Mouse (Mus musculus): ENCODE results near the gene Kif18a. TPM values are rescaled to one million over a fixed set of nuclear protein-coding genes. Genes with fewer than 3 reads are reported as not detected.

The Kif18a gene
- polyA plus RNA-seq (2015; fragmentation: Nextera tagmentation; extraction: Ambion mirVana): 28.2 and 28.7 TPM in 2 replicates

DNA sequence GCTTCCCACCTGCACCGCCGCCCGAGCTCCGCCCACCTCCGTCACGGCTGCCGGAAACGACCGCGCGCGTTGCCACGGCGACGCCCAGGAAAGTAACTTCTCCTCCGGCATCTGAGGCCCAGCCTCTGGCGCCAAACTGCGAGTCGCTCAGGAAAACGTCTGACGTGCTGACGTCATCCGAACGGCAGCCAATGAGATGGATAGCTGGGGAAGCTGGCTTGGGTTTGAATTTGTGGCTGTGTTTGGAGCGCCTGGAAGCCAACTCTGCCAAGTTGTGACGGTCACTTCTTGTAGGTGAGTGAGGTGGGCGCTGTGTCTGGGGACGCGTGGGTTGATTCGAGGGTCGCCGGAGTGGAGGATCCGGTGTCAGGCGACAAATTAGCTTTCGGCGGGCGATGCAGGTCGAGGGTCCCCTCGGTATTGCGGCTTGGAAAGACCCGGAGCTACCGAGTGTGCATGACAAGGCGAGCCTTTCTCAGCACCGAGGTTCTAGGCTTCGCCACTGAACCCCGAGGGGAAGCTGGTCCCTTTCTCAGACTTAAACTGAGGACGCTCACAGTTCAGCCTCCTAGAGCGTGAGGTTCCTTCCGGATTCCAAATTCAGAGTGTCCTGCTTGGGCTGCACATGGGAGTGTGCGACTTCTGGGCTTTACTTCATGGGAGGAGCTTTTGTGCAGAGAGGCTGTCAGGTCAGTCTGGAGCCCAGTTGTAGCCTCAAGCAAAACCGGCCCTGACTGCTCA, at the start of gene Kif18a, which contains the start of gene Mettl15:
Gene Kif18a, plus strand, starts transcription at position 139 of the 741 bp plus-strand sequence.
Gene Mettl15, minus strand, starts transcription at position 149 of the 741 bp plus-strand sequence.
- peak within 1 kb of the TSS; percentile 74 for H3K27ac ChIP-seq
- H3K9ac ChIP-seq: peak within 1 kb of the TSS; percentile 71
- peak within 1 kb of the TSS; percentile 69 for H3K4me2 ChIP-seq
- H3K36me3 ChIP-seq (ENCODE audit: poor library complexity, severe bottlenecking): no peaks in the 10 kb centered on the region
- under 1% methylated on average over 51 of the region's 51 CpGs for WGBS
- no peaks in the 10 kb centered on the region for H3K27me3 ChIP-seq
- peaks cover 18% of the 10 kb centered on the region for H3K4me1 ChIP-seq
- no peaks in the 10 kb centered on the region for H3K9me3 ChIP-seq (replicated peaks)
- H3K4me3 ChIP-seq: peak within 1 kb of the TSS; percentile 60
- ATAC-seq: peak; percentile 99

DNA sequence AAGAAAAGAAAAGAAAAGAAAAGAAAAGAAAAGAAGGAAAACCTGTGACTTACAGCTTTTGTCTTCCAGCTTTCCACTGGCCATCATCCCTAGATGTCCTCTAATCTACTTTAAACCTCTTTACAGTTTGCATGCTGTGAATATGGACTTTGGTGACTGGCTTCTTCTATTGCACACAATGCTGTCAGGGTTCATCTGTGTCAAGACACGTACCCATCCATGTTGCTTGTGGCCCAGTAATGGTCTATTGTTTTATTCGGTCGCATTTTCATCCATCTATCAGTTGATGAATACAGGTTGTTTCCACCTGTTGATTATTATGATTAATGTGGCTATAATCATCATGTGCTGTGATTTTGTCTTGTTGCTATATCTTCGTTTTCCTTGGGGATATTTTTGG, 46.7 kb upstream of the Kif18a start:
- Histone ChIP-seq H3K4me2 (no peak overlapping the region), H3K4me3 (no peak overlapping the region), H3K27me3 (no peaks in the 10 kb centered on the region), H3K36me3 (ENCODE audit: poor library complexity, severe bottlenecking) (no peaks in the 10 kb centered on the region), H3K27ac (no peak overlapping the region), H3K4me1 (no peaks in the 10 kb centered on the region), H3K9ac (no peak overlapping the region), H3K9me3 (replicated peaks) (no peaks in the 10 kb centered on the region)
- 86% methylated on average over 4 of the region's 4 CpGs for WGBS
- ATAC-seq: no peak

DNA sequence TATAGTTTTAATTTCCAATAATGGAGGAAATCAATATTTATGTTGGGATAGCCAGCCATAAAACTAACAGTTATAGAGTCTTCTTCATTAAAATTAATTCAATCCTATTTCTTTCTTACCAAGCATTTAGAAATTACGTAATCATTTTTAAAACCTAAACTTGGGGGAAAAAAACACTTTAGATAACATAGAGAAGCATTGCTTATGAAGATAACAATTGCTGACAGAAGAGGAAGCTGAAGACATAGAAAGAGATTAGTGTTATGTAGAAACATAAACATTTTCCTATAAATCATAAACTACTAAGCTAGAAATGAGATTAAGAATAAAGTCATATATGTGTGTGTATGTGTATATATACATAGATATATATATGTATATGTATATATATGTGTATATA, 44.8 kb upstream of the Kif18a start:
- no peak for ATAC-seq
- no peak overlapping the region for H3K9ac ChIP-seq
- H3K9me3 ChIP-seq (replicated peaks): no peaks in the 10 kb centered on the region
- H3K4me1 ChIP-seq: no peaks in the 10 kb centered on the region
- 93% methylated on average over 1 of the region's 1 CpGs for WGBS
- H3K4me3 ChIP-seq: no peak overlapping the region
- no peaks in the 10 kb centered on the region for H3K36me3 ChIP-seq (ENCODE audit: poor library complexity, severe bottlenecking)
- H3K27me3 ChIP-seq: no peaks in the 10 kb centered on the region
- no peak overlapping the region for H3K4me2 ChIP-seq
- no peak overlapping the region for H3K27ac ChIP-seq

DNA sequence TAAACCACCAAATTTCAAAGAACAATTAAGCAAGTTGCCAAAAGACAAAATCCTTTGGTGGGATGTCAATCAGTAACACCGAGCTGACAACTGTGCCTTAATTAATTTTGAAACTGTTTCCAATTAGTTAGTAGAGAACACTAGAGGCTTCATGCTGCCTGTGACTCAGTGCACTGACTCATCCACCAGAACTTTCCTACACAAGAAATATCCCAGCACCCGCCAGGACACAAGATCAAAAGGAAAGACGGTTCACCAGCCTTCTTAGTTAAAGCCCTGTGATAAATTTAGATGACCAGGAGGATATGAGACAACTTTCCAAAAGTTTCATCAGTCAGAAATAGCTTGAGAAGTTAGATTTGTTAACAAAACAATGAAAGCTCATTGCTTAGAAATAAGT, 38.6 kb upstream of the Kif18a start:
- WGBS: 36% methylated on average over 3 of the region's 3 CpGs
- H3K9me3 ChIP-seq (replicated peaks): no peaks in the 10 kb centered on the region
- H3K9ac ChIP-seq: no peak overlapping the region
- H3K4me2 ChIP-seq: no peak overlapping the region
- no peaks in the 10 kb centered on the region for H3K27me3 ChIP-seq
- H3K4me3 ChIP-seq: no peak overlapping the region
- H3K4me1 ChIP-seq: no peaks in the 10 kb centered on the region
- no peak for ATAC-seq
- no peaks in the 10 kb centered on the region for H3K36me3 ChIP-seq (ENCODE audit: poor library complexity, severe bottlenecking)
- no peak overlapping the region for H3K27ac ChIP-seq

DNA sequence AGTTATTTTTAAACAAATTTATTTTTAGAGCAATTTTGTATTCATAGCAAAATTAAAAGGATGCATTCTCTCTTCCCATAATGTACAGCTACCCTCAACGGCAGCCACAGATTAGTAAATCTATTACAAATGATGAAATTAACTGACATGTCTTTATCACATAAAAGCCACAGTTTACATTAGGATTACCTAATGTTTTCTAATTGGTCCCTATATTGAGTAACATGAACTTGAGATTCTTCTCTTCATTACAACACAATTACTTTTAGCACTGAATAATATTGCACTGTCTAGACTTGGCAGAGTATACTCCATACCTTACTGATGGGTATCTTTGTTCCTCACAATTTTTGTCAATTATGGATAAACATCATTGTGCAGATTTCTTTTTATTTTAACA, 17.8 kb upstream of the Kif18a start:
- H3K4me1 ChIP-seq: no peaks in the 10 kb centered on the region
- no peak overlapping the region for H3K4me3 ChIP-seq
- no peaks in the 10 kb centered on the region for H3K36me3 ChIP-seq (ENCODE audit: poor library complexity, severe bottlenecking)
- H3K9me3 ChIP-seq (replicated peaks): no peaks in the 10 kb centered on the region
- no peak overlapping the region for H3K9ac ChIP-seq
- no peaks in the 10 kb centered on the region for H3K27me3 ChIP-seq
- ATAC-seq: no peak
- no peak overlapping the region for H3K27ac ChIP-seq
- H3K4me2 ChIP-seq: no peak overlapping the region
- 80% methylated on average over 1 of the region's 1 CpGs for WGBS

DNA sequence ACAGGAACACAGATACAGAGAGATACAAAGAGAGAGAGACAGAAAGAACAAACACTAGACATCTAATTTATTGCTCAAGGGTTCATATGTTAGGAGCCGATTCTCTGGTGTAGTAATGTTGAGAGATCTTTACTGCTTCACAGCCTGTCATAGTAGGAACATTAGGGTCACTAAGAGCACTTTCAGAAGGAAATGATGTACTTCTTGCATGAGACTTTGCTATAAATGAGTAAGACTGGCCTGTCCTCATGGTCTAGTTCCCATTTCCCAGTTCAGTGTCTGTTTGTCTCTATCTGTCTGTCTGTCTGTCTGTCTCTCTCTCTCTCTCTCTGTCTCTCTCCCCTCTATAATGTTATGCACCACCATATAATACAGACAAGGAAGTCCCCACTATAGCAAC, 7.4 kb upstream of the Kif18a start:
- no peaks in the 10 kb centered on the region for H3K36me3 ChIP-seq (ENCODE audit: poor library complexity, severe bottlenecking)
- no peak overlapping the region for H3K4me3 ChIP-seq
- ATAC-seq: no peak
- 93% methylated on average over 1 of the region's 1 CpGs for WGBS
- no peaks in the 10 kb centered on the region for H3K27me3 ChIP-seq
- H3K27ac ChIP-seq: no peak overlapping the region
- H3K4me2 ChIP-seq: no peak overlapping the region
- H3K9ac ChIP-seq: no peak overlapping the region
- H3K4me1 ChIP-seq: peaks cover 5% of the 10 kb centered on the region
- no peaks in the 10 kb centered on the region for H3K9me3 ChIP-seq (replicated peaks)

DNA sequence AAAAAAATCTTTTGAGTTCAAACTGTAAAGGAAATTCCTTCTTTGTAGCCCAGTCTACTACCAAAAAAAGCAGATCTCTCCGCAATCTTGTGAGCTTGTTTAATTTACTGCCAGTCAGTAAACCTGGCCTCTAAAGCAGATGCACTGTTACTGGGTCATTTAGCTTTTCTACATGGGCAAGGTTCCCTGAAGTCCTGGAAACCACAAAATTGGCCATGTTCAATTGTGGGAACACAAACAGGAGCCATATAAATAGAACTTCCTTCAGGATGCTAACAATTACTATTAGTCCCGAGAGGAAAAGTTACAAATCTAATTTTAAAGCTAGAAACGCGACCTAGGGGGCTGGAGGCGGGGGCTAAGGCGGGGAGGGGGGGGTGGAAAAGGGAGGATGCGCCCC, 2.9 kb upstream of the Kif18a start:
- Histone ChIP-seq H3K4me2 (peak overlapping the region; percentile 60), H3K27me3 (no peaks in the 10 kb centered on the region), H3K27ac (no peak overlapping the region), H3K9me3 (replicated peaks) (no peaks in the 10 kb centered on the region), H3K36me3 (ENCODE audit: poor library complexity, severe bottlenecking) (no peaks in the 10 kb centered on the region), H3K9ac (peak overlapping the region; percentile 57), H3K4me1 (peaks cover 18% of the 10 kb centered on the region), H3K4me3 (peak overlapping the region; percentile 49)
- WGBS: 12% methylated on average over 7 of the region's 7 CpGs
- ATAC-seq: no peak

DNA sequence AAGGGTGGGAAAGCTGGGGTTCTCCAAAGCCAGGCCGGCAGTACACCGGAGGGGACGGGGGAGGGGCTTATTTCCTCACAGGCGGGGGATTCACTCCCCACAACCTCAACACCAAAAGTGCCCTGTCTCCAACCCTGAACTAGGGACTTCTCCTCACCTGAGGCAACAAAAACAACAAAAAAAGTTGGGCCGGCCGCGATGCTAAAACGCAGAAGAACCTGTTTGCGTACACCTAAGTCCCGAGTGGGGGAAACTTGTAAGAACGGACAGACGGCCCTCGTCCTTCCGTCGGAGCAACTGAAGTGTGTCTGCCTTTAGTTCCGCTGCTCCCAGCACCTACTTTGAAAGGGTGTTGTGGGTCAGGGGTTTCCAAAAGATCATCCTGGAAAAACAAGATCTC, 2.5 kb upstream of the Kif18a start:
- H3K36me3 ChIP-seq (ENCODE audit: poor library complexity, severe bottlenecking): no peaks in the 10 kb centered on the region
- no peak for ATAC-seq
- no peak overlapping the region for H3K27ac ChIP-seq
- 1% methylated on average over 16 of the region's 16 CpGs for WGBS
- H3K9me3 ChIP-seq (replicated peaks): no peaks in the 10 kb centered on the region
- H3K9ac ChIP-seq: peak overlapping the region; percentile 57
- no peaks in the 10 kb centered on the region for H3K27me3 ChIP-seq
- H3K4me3 ChIP-seq: peak overlapping the region; percentile 49
- H3K4me2 ChIP-seq: peak overlapping the region; percentile 60
- peaks cover 18% of the 10 kb centered on the region for H3K4me1 ChIP-seq

DNA sequence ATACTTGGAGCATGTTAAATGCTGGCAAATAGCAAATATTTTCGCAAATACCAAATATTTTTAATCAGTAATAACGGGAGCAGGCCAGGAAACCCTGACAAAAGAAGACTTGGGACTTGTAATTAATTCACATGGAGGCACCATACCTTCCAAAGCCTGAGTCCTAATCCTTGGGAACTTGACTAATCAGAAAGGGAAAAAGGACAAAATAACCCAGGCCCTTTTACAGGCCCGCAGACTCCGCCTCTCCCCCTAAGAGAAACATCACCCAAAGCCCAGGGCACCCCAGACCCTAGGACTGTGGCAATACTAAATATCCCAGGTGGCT, 302 bp upstream of the Kif18a start:
- no peaks in the 10 kb centered on the region for H3K9me3 ChIP-seq (replicated peaks)
- no peaks in the 10 kb centered on the region for H3K36me3 ChIP-seq (ENCODE audit: poor library complexity, severe bottlenecking)
- peaks cover 18% of the 10 kb centered on the region for H3K4me1 ChIP-seq
- H3K4me2 ChIP-seq: peak overlapping the region; percentile 69
- H3K9ac ChIP-seq: peak overlapping the region; percentile 64
- H3K4me3 ChIP-seq: peak overlapping the region; percentile 60
- H3K27ac ChIP-seq: 0 out of 2 replicates have a peak overlapping the region, but pooled peaks have one; percentile 5
- no peak for ATAC-seq
- H3K27me3 ChIP-seq: no peaks in the 10 kb centered on the region
- 2% methylated on average over 4 of the region's 4 CpGs for WGBS

DNA sequence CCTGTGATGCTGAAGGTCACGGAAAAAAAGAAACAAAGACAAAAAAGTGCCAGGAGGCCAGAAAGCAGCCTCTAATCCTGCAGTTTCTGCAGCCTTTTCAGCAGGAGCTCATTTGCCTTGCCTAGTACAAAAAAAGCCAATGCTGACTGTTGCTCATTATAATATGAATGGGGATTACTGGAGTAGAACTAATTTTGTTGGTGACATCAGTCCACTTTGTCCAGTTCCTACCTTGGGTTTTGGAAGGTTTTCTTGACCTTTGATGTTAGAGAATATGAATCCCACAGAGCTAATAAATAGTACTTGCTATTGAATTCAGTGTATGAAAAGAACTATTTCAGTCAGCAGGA, 778 bp downstream of the Kif18a start:
- Histone ChIP-seq H3K27me3 (no peaks in the 10 kb centered on the region), H3K4me1 (peaks cover 18% of the 10 kb centered on the region), H3K36me3 (ENCODE audit: poor library complexity, severe bottlenecking) (no peaks in the 10 kb centered on the region), H3K9ac (peak overlapping the region; percentile 71), H3K9me3 (replicated peaks) (no peaks in the 10 kb centered on the region), H3K27ac (peak overlapping the region; percentile 74; the same call in 1 of the 2 replicates), H3K4me3 (peak overlapping the region; percentile 60), H3K4me2 (peak overlapping the region; percentile 69)
- peak; percentile 0; the same call in 1 of the 2 replicates for ATAC-seq
- 0% methylated on average over 1 of the region's 1 CpGs for WGBS

DNA sequence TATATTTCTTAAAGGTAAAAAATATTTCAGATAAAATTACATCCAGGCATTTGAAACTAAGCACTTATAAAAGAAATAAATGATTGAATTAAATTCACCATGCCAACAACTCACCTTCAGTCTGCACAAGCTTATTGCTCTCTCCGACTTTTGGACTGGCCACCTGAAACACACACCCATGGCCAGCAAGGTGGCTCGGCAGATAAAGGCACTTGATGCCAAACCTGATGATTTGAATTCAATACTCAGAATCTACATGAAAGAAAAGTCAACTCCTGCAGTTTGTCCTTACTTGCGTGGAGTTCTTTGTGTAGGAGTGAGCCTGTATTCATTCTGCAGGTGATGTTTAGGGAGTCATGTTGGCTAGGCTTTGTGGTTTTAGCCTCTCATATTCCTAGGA, 3.6 kb downstream of the Kif18a start:
- H3K4me3 ChIP-seq: no peak overlapping the region
- no peaks in the 10 kb centered on the region for H3K27me3 ChIP-seq
- H3K27ac ChIP-seq: no peak overlapping the region
- peaks cover 11% of the 10 kb centered on the region for H3K4me1 ChIP-seq
- H3K9me3 ChIP-seq (replicated peaks): no peaks in the 10 kb centered on the region
- 96% methylated on average over 3 of the region's 3 CpGs for WGBS
- peaks cover 3% of the 10 kb centered on the region; the same call in 1 of the 2 replicates for H3K36me3 ChIP-seq (ENCODE audit: poor library complexity, severe bottlenecking)
- ATAC-seq: no peak
- H3K9ac ChIP-seq: no peak overlapping the region
- H3K4me2 ChIP-seq: no peak overlapping the region

DNA sequence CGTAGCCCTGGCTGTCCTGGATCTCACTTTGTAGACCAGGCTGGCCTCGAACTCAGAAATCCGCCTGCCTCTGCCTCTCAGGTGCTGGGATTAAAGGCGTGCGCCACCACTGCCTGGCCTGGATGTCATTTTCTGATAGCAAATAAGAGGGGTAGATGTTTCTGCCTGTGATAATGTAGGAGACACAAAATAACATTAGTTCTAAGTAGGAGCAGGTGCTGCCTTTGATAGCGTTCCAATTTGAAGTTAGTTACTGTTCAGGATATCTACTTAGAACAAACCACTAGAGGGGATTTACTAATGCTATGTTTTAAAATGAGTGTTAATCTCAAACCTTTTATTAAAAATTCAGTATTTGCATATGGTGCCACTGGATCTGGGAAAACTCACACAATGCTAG, 8.8 kb downstream of the Kif18a start:
- H3K4me3 ChIP-seq: no peak overlapping the region
- no peaks in the 10 kb centered on the region for H3K9me3 ChIP-seq (replicated peaks)
- H3K27ac ChIP-seq: no peak overlapping the region
- 95% methylated on average over 6 of the region's 6 CpGs for WGBS
- H3K36me3 ChIP-seq (ENCODE audit: poor library complexity, severe bottlenecking): peaks cover 40% of the 10 kb centered on the region
- ATAC-seq: no peak
- no peak overlapping the region for H3K4me2 ChIP-seq
- no peaks in the 10 kb centered on the region for H3K4me1 ChIP-seq
- no peak overlapping the region for H3K9ac ChIP-seq
- no peaks in the 10 kb centered on the region for H3K27me3 ChIP-seq

DNA sequence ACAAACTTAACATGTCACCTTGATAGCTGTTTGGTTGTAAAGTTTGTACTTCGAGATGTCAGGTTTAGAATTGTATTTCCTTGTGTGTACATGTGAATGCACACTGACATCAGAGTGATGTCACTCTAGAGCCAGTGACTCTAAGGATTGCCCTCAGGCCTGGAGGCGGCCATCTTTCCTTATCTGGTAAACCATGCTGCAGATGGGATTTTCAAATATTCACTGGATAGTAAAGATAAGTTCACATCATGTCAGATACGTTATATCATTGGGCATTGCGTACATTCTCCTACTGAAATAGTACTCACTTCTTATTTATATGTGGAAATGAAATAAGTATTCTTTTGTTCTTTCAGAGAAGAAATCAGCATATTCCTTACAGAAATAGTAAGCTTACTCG, 15.7 kb downstream of the Kif18a start:
- Histone ChIP-seq H3K4me3 (no peak overlapping the region), H3K27me3 (no peaks in the 10 kb centered on the region), H3K9me3 (replicated peaks) (no peaks in the 10 kb centered on the region), H3K4me2 (no peak overlapping the region), H3K36me3 (ENCODE audit: poor library complexity, severe bottlenecking) (peaks cover 37% of the 10 kb centered on the region), H3K27ac (no peak overlapping the region), H3K9ac (no peak overlapping the region), H3K4me1 (no peaks in the 10 kb centered on the region)
- no peak for ATAC-seq
- WGBS: 92% methylated on average over 5 of the region's 5 CpGs

All from forebrain, embryonic 13.5 days (tissue).